Mouse (Mus musculus) adrenal gland, postnatal 4 days (tissue): ENCODE data around the gene Rad54l. TPM values are rescaled to one million over a fixed set of nuclear protein-coding genes. Genes with fewer than 3 reads are reported as not detected.
A peak's percentile ranks its signal among the peaks of the same experiment; 100 is the strongest.

Experiments
- DNase-seq, 2 experiments: peaks; one replicate each; pipeline ENCODE4 v3.0.0; 2021 to 2022; ENCODE audit warnings: low spot score in 2 of 2, mixed read lengths in 2 of 2
- long read RNA-seq, 2 experiments: library from polyadenylated mRNA; stranded (forward); transcript quantifications; one replicate each; pipeline ENCODE4 v2.0.0; 2021
- total RNA-seq, 2 experiments: library from RNA; stranded (reverse); gene quantifications; 2 replicates each; pipeline ENCODE4 v1.2.3; 2021

Rad54l gene
- total RNA-seq, result 10 to 100 TPM; 12.1 to 12.3 TPM
- long read RNA-seq, experiment 1, partial matches to known transcripts, result 0 of 5 reads
- long read RNA-seq, experiment 1, other reads (novel, unspliced or antisense), result 4 of 5 reads
- long read RNA-seq, experiment 2, partial matches to known transcripts, result 1 of 9 reads
- long read RNA-seq, experiment 2, other reads (novel, unspliced or antisense), result 7 of 9 reads

GRCm38 (mm10) chr4:116123602-116124519 lies at the start of gene Rad54l, which contains the start of gene Pomgnt1:
Gene Rad54l, minus strand, starts transcription at chr4:116123690.
Gene Pomgnt1, plus strand, starts transcription at chr4:116123840.
- DNase-seq, result peak; percentile 32 to 68

GRCm38 (mm10) chr4:116173072-116173471 lies 49.6 kb upstream of the Rad54l start, which contains the start of the genes 1700042G07Rik and Gm49337:
Gene 1700042G07Rik, plus strand, starts transcription at chr4:116173372.
Gene Gm49337, plus strand, starts transcription at chr4:116173384.
- DNase-seq, result no peak

GRCm38 (mm10) chr4:116169353-116169672 lies 45.8 kb upstream of the Rad54l start:
- no peak for DNase-seq

- DNase-seq, result peak in 1 of 2 experiments; percentile 49
These were observed 45.3 kb upstream of the Rad54l start for GRCm38 (mm10) chr4:116168617-116169352.

- no peak for DNase-seq
These were observed 43.9 kb upstream of the Rad54l start, which contains the start of gene Tspan1 for GRCm38 (mm10) chr4:116167404-116167803. Gene Tspan1, minus strand, starts transcription at chr4:116167601.

GRCm38 (mm10) chr4:116165708-116166407 lies 42.4 kb upstream of the Rad54l start:
- DNase-seq, result no peak

- no peak for DNase-seq
These were observed 41.5 kb upstream of the Rad54l start for GRCm38 (mm10) chr4:116164759-116165554.

GRCm38 (mm10) chr4:116162142-116162541 lies 38.7 kb upstream of the Rad54l start:
- DNase-seq, result no peak

GRCm38 (mm10) chr4:116160769-116161168 lies 37.3 kb upstream of the Rad54l start:
- DNase-seq, result no peak

GRCm38 (mm10) chr4:116159912-116160311 lies 36.4 kb upstream of the Rad54l start:
- DNase-seq, result no peak

- DNase-seq, result no peak
These were observed 34.4 kb upstream of the Rad54l start for GRCm38 (mm10) chr4:116157882-116158281.

- no peak for DNase-seq
These were observed 29.2 kb upstream of the Rad54l start for GRCm38 (mm10) chr4:116152702-116153101.

- DNase-seq, result no peak
These were observed 27.7 kb upstream of the Rad54l start, which contains the start of gene Lurap1 for GRCm38 (mm10) chr4:116151238-116151637. Gene Lurap1, minus strand, starts transcription at chr4:116151338.

GRCm38 (mm10) chr4:116150862-116151221 lies 27.4 kb upstream of the Rad54l start:
- no peak for DNase-seq

GRCm38 (mm10) chr4:116150156-116150861 lies 26.8 kb upstream of the Rad54l start:
- DNase-seq, result peak; percentile 39 to 47

GRCm38 (mm10) chr4:116149812-116150155 lies 26.3 kb upstream of the Rad54l start:
- no peak for DNase-seq

- peak; percentile 30 to 44 for DNase-seq
These were observed 20.6 kb upstream of the Rad54l start for GRCm38 (mm10) chr4:116143891-116144717.

GRCm38 (mm10) chr4:116143317-116143811 lies 19.9 kb upstream of the Rad54l start:
- DNase-seq, result no peak
